Mouse (Mus musculus) forebrain, embryonic 15.5 days (tissue): ENCODE data around the gene Cd19. TPM values are rescaled to one million over a fixed set of nuclear protein-coding genes. Genes with fewer than 3 reads are reported as not detected.
A peak's percentile ranks its signal among the peaks of the same experiment; 100 is the strongest.
"Not testable (repeated sequence)": the region's sequence is repeated elsewhere in the genome, so short reads cannot be mapped to it uniquely, and the experiment has no call there.

ENCODE experiments used
- ATAC-seq: fragments of 200-750 bp; cut with Nextera tagmentation; replicated peaks from 2 replicates; pipeline ENCODE4 v1.8.0; 2017; ENCODE audit warnings: mild to moderate bottlenecking, moderate TSS enrichment, moderate library complexity
- H3K27ac ChIP-seq: fragments of 300-500 bp; sonication (generic); replicated peaks from 2 replicates; pipeline ENCODE4 v1.5.1; 2015; ENCODE audit warnings: mild to moderate bottlenecking, inconsistent platforms
- H3K27me3 ChIP-seq: fragments of 300-500 bp; sonication (generic); 2 replicates; pipeline ENCODE4 v1.6.1; 2015; ENCODE audit warnings: inconsistent platforms
- H3K36me3 ChIP-seq: fragments of 300-500 bp; sonication (generic); 2 replicates; pipeline ENCODE4 v1.6.1; 2015; ENCODE audit warnings: mild to moderate bottlenecking, inconsistent platforms
- H3K4me1 ChIP-seq: fragments of 300-500 bp; sonication (generic); 2 replicates; pipeline ENCODE4 v1.6.1; 2015; ENCODE audit warnings: inconsistent platforms
- H3K4me2 ChIP-seq: fragments of 300-500 bp; sonication (generic); replicated peaks from 2 replicates; pipeline ENCODE4 v1.6.1; 2015; ENCODE audit warnings: mild to moderate bottlenecking, inconsistent platforms
- H3K4me3 ChIP-seq: fragments of 300-500 bp; sonication (generic); 2 replicates; pipeline ENCODE4 v1.5.1; 2015; ENCODE audit warnings: mild to moderate bottlenecking, inconsistent platforms
- H3K9ac ChIP-seq: fragments of 300-500 bp; sonication (generic); replicated peaks from 2 replicates; pipeline ENCODE4 v1.6.1; 2015; ENCODE audit warnings: mild to moderate bottlenecking, inconsistent platforms
- H3K9me3 ChIP-seq: fragments of 300-500 bp; sonication (generic); 2 replicates; pipeline ENCODE4 v1.6.1; 2016; ENCODE audit warnings: inconsistent platforms
- WGBS: fragments of 180-500 bp; shearing (Covaris S2); methylation state at CpG from one replicate; pipeline ENCODE4 v1.1.7; 2015; ENCODE audit warnings: mixed read lengths; 5-methylcytosine and 5-hydroxymethylcytosine counted together
- polyA plus RNA-seq: library from polyadenylated mRNA; unstranded; fragments of >200 nt; fragmentation: Nextera tagmentation; extraction: Ambion mirVana; gene quantifications from 2 replicates; pipeline ENCODE4 v1.2.1, GENCODE M21; 2015

Cd19 gene
- polyA plus RNA-seq, 1 experiment from 2014 or later = not detected

- WGBS = 94% methylated on average over 4 of the region's 4 CpGs
- H3K9ac ChIP-seq = no peak overlapping the region
- no peaks in the 10 kb centered on the region for H3K9me3 ChIP-seq
- no peak for ATAC-seq
- H3K4me3 ChIP-seq = no peak overlapping the region
- H3K27ac ChIP-seq = no peak overlapping the region
- peaks cover 12% of the 10 kb centered on the region for H3K4me1 ChIP-seq
- H3K36me3 ChIP-seq = no peaks in the 10 kb centered on the region
- no peaks in the 10 kb centered on the region for H3K27me3 ChIP-seq
- H3K4me2 ChIP-seq = no peak overlapping the region
Measured at GRCm38 (mm10) chr7:126397822-126398221, 16.9 kb downstream of the Cd19 start.

GRCm38 (mm10) chr7:126397221-126397620 is 17.5 kb downstream of the Cd19 start:
- WGBS = 48% methylated on average over 6 of the region's 6 CpGs
- Histone ChIP-seq H3K27me3 (no peaks in the 10 kb centered on the region), H3K27ac (no peak overlapping the region), H3K4me1 (peaks cover 12% of the 10 kb centered on the region), H3K36me3 (no peaks in the 10 kb centered on the region), H3K9me3 (no peaks in the 10 kb centered on the region), H3K9ac (no peak overlapping the region; the same call in 1 of the 2 replicates), H3K4me3 (0 out of 2 replicates have a peak overlapping the region, but pooled peaks have one; percentile 98), H3K4me2 (peak overlapping the region; percentile 22; the same call in 1 of the 2 replicates)
- ATAC-seq = no peak

- under 1% methylated on average over 59 of the region's 59 CpGs for WGBS
- Histone ChIP-seq H3K9ac (peak within 1 kb of the TSS; percentile 81), H3K4me2 (peak within 1 kb of the TSS; percentile 91)
Measured at GRCm38 (mm10) chr7:126396298-126397119, 18.2 kb downstream of the Cd19 start, which contains the start of gene Nfatc2ip. Gene Nfatc2ip, minus strand, starts transcription at chr7:126396737.

GRCm38 (mm10) chr7:126392086-126392884 is 22.4 kb downstream of the Cd19 start:
- Histone ChIP-seq H3K4me1 (peaks cover 12% of the 10 kb centered on the region), H3K36me3 (peaks cover 13% of the 10 kb centered on the region)
- ATAC-seq, H3K4me2 ChIP-seq, H3K27me3 ChIP-seq, H3K9ac ChIP-seq, H3K4me3 ChIP-seq, H3K27ac ChIP-seq, H3K9me3 ChIP-seq: not testable (repeated sequence)
- WGBS = 93% methylated on average over 7 of the region's 7 CpGs

More at GRCm38 (mm10) chr7:126396298-126397119, 18.2 kb downstream of the Cd19 start, which contains the start of gene Nfatc2ip:
- H3K4me1 ChIP-seq = peaks cover 12% of the 10 kb centered on the region
- H3K9me3 ChIP-seq = no peaks in the 10 kb centered on the region
- H3K27ac ChIP-seq = peak within 1 kb of the TSS; percentile 58; the same call in 1 of the 2 replicates
- no peaks in the 10 kb centered on the region for H3K27me3 ChIP-seq
- peak; percentile 100 for ATAC-seq
- H3K36me3 ChIP-seq = no peaks in the 10 kb centered on the region
- H3K4me3 ChIP-seq = peak within 1 kb of the TSS; percentile 98

- H3K4me1 ChIP-seq = no peaks in the 10 kb centered on the region
- no peak overlapping the region for H3K4me2 ChIP-seq
- 100% methylated on average over 1 of the region's 1 CpGs for WGBS
- no peaks in the 10 kb centered on the region for H3K9me3 ChIP-seq
- H3K4me3 ChIP-seq = no peak overlapping the region
- H3K36me3 ChIP-seq = peaks cover 23% of the 10 kb centered on the region
- H3K9ac ChIP-seq = no peak overlapping the region
- no peak overlapping the region for H3K27ac ChIP-seq
- no peak for ATAC-seq
- no peaks in the 10 kb centered on the region for H3K27me3 ChIP-seq
Measured at GRCm38 (mm10) chr7:126388185-126388584, 26.5 kb downstream of the Cd19 start.

- Histone ChIP-seq H3K9ac (no peak overlapping the region), H3K27me3 (no peaks in the 10 kb centered on the region), H3K4me2 (no peak overlapping the region), H3K36me3 (peaks cover 11% of the 10 kb centered on the region), H3K9me3 (no peaks in the 10 kb centered on the region), H3K27ac (no peak overlapping the region), H3K4me3 (no peak overlapping the region), H3K4me1 (no peaks in the 10 kb centered on the region)
- no peak for ATAC-seq
- WGBS = 87% methylated on average over 5 of the region's 5 CpGs
Measured at GRCm38 (mm10) chr7:126383565-126383964, 31.1 kb downstream of the Cd19 start.

GRCm38 (mm10) chr7:126377278-126378158 is 37.2 kb downstream of the Cd19 start, which contains the start of gene Spns1:
Gene Spns1, minus strand, starts transcription at chr7:126377450.
- ATAC-seq = peak; percentile 96
- H3K4me3 ChIP-seq = peak within 1 kb of the TSS; percentile 86
- H3K4me2 ChIP-seq = peak within 1 kb of the TSS; percentile 86
- H3K27me3 ChIP-seq = no peaks in the 10 kb centered on the region
- H3K9ac ChIP-seq = peak within 1 kb of the TSS; percentile 85
- no peaks in the 10 kb centered on the region for H3K9me3 ChIP-seq
- H3K36me3 ChIP-seq = peaks cover 13% of the 10 kb centered on the region
- WGBS = under 1% methylated on average over 33 of the region's 33 CpGs
- peaks cover 23% of the 10 kb centered on the region for H3K4me1 ChIP-seq
- H3K27ac ChIP-seq = peak within 1 kb of the TSS; percentile 89

- Histone ChIP-seq H3K4me3 (peak overlapping the region; percentile 86), H3K4me1 (peaks cover 23% of the 10 kb centered on the region), H3K4me2 (peak overlapping the region; percentile 86), H3K27me3 (no peaks in the 10 kb centered on the region), H3K36me3 (peaks cover 18% of the 10 kb centered on the region), H3K9ac (peak overlapping the region; percentile 85), H3K9me3 (no peaks in the 10 kb centered on the region), H3K27ac (peak overlapping the region; percentile 89)
- 1% methylated on average over 27 of the region's 27 CpGs for WGBS
- peak; percentile 77 for ATAC-seq
Measured at GRCm38 (mm10) chr7:126376903-126377277, 37.8 kb downstream of the Cd19 start.

GRCm38 (mm10) chr7:126375012-126375411 is 39.7 kb downstream of the Cd19 start:
- H3K27me3 ChIP-seq = no peaks in the 10 kb centered on the region
- no peak for ATAC-seq
- H3K4me1 ChIP-seq = peaks cover 23% of the 10 kb centered on the region
- H3K4me2 ChIP-seq = no peak overlapping the region
- H3K9me3 ChIP-seq = no peaks in the 10 kb centered on the region
- 83% methylated on average over 5 of the region's 5 CpGs for WGBS
- H3K27ac ChIP-seq = no peak overlapping the region
- H3K4me3 ChIP-seq = no peak overlapping the region
- H3K36me3 ChIP-seq = peaks cover 37% of the 10 kb centered on the region
- H3K9ac ChIP-seq = no peak overlapping the region

- no peaks in the 10 kb centered on the region for H3K9me3 ChIP-seq
- no peak for ATAC-seq
- H3K27ac ChIP-seq = no peak overlapping the region
- peaks cover 23% of the 10 kb centered on the region for H3K4me1 ChIP-seq
- H3K9ac ChIP-seq = no peak overlapping the region
- 77% methylated on average over 6 of the region's 6 CpGs for WGBS
- no peaks in the 10 kb centered on the region for H3K27me3 ChIP-seq
- H3K36me3 ChIP-seq = peaks cover 41% of the 10 kb centered on the region
- H3K4me3 ChIP-seq = no peak overlapping the region
- H3K4me2 ChIP-seq = no peak overlapping the region
Measured at GRCm38 (mm10) chr7:126374526-126374925, 40.2 kb downstream of the Cd19 start.

- Histone ChIP-seq H3K4me1 (peaks cover 22% of the 10 kb centered on the region), H3K4me2 (no peak overlapping the region), H3K27ac (no peak overlapping the region), H3K9ac (no peak overlapping the region), H3K4me3 (no peak overlapping the region), H3K9me3 (no peaks in the 10 kb centered on the region), H3K27me3 (no peaks in the 10 kb centered on the region), H3K36me3 (peaks cover 47% of the 10 kb centered on the region)
- ATAC-seq = no peak
- WGBS = 87% methylated on average over 9 of the region's 9 CpGs
Measured at GRCm38 (mm10) chr7:126373007-126373406, 41.7 kb downstream of the Cd19 start.
